Mouse (Mus musculus) CH12F3 (cell line): ENCODE data around the gene Hcar1.

Source experiments
- in situ Hi-C: fragments of 300-500 bp; cut with MboI; formaldehyde crosslinking; loops from 2 replicates; pipeline ENCODE4 v1.14.3; 2020; ENCODE audit warnings: low sequenced_read_pairs

Gene Hcar1

DNA sequence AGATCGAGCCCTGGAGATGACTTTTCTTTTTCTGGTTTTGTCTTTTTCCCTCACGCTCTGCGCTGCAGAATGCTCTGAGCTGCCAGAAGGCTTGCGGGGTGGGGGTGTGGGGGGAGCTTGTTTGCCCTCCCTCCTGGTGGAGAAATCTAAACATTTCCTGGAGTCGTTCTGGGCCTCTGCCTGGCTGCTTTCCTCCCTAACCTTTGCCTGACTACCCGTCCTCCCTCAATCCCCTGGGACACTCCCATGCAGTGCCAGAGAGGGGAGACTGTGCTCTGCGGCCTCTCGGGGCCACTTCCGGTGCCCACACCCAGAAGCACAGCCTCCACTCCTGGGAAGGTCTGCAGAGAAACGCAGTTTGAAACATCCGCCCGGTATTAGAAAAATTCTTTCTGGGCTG, at the start of gene Hcar1:
Gene Hcar1, minus strand, starts transcription at position 93 of the 400 bp plus-strand sequence.
- in situ Hi-C loops = no loop called here

GRCm38 (mm10) chr5:123927118-123927517, 47.3 kb upstream of the Hcar1 start, which contains the start of gene Gm43518:
TSS of gene Gm43518 (plus strand) at chr5:123927418.
- in situ Hi-C loops = no loop called here

DNA sequence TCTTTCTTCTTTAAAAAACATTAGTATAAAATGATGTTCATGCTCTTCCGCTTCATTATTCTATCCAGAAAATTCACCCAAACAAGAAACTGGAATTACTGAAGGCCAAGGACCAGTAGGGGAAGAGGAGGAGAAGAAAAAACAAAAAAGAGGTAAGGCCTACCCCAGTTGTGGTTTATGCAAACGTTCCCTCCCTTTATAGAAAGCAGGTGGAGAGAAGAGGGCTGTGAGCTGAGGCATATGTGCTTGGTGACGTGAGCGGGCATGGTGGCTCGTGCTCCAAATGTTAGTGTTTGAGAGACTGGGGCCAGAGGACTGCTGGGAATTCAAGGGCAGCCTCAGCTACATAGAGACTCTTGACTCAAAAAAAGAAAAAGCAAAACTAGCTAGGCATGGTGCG, 42.3 kb upstream of the Hcar1 start:
- in situ Hi-C loops = no loop called here

DNA sequence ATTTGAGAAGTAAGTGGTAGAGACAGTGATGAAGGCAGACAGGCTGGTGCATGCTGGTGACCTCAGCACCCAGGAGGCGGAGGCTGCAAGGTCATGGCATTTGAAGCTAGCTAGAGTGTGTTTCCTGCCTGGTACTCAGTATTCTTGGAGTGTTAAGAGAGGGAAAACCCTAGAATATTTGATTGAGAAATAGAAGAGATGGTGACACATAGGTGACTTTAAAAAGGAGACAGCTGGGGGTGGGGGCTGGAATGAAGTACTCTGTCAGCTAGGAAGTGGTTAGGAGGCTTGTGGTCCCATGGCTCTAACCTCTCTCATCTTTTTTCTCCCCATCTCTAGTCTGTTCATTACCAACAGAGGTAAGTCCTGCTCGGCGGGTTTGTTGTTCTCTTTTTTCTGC, 35.0 kb upstream of the Hcar1 start:
- in situ Hi-C loops = no loop called here

DNA sequence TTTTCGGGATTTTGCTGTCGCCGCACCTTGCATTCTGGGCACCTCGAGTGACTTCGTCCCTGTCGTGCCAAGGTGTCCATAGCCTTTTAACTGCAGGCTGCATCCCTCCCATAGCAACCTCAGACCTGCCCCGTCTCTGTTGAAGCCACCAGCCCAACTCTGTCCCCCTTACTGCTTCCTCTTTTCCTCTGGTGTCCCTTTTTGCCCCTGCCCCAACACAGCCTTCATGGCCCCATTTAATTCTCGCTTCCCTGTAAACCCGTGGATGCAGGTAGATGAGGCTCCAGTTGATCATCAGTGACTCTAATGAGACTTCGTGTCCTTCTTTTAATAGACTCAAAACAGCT, 27.8 kb upstream of the Hcar1 start:
- in situ Hi-C loops = no loop called here

GRCm38 (mm10) chr5:123906976-123907630, 27.3 kb upstream of the Hcar1 start, which contains the start of gene Denr:
TSS of gene Denr (plus strand) at chr5:123907175.
- in situ Hi-C loops = no loop called here

DNA sequence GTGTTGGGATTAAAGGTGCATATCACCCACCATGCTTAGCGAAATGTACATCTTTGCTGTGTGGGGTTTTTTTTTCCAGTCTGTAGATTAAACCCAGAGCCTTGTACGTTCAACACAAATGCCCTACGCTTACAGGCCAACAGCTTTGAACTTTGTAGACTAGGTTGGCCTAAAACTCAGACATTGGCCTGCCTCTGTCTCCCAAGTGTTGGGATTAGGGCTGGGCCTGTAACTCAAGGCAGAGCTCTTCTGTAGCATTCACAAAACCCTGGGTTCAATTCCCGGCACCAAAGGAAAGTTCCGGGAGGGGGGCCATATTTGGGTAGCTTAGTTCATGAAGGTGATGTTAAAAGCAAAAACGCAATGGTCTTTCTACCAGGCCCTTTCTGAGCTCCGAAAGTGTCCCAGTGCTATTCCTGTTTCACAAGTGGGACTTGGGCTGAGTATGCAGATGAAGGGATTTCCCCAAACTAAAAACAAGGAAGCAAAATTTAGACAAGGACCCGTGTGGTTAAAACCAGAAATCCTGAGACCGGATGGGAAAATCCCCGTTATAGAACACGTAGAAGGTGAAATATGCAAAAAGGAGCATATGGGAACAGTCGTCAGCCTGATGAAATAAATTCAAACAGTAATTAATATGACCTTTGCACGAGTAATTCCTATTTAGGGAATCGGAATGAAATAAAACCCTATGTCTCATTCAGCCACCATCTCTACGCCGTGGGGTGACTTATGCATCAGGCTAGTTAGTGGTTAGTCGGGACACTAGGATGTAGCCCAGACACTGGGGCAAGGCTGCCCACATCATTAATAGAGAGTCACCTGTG, 26.5 kb upstream of the Hcar1 start:
- in situ Hi-C loops = no loop called here

DNA sequence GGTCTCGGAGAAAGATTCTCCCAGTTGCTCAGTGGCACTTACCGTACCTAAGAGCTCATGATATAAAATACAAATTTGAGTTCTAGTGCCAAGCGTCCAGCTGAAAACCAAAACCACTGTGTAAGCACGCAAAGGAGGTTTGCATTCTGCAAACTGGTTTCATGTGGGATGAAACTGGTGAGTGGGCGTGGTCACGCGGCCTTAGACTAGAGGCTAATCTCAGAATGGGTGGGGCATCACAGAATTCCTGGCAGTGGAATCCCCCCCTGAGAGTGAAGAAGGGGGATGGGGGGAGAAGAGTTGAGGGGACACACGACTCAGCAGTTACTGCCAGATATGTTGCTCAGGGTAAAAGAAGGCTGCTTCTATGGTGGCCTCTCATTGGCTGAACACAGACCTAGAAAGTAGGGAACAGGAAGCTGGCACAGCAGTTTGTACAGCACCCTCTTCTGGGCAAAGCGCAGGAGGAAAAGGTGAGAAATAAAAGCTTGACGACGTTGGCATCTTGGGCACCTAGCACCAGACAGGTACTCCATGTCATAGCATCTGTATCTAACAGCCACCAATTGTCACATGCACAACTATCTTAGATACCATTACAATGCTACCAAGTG, 24.3 kb upstream of the Hcar1 start:
- in situ Hi-C loops = no loop called here

DNA sequence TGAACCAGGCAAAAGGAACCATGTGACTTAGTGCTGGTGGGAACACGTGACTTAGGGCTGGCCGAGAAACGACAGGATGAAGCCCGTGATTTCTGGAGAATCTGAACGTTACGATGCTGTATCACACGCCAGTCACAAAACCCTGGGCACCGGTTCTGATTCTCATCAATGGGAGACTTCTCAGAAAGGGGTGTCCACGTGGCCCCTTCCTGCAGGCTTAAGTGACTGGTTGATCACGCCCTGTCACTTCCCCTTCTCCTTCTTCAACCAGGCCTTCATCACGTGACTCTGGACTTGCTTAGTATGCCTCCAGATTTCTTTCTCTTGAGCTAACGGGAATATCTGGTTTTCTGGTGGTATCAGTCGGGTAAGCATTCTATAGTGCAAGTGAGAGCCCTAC, 17.5 kb upstream of the Hcar1 start:
- in situ Hi-C loops = no loop called here

- in situ Hi-C loops = no loop called here
Measured at GRCm38 (mm10) chr5:123896395-123896794, 16.6 kb upstream of the Hcar1 start.

DNA sequence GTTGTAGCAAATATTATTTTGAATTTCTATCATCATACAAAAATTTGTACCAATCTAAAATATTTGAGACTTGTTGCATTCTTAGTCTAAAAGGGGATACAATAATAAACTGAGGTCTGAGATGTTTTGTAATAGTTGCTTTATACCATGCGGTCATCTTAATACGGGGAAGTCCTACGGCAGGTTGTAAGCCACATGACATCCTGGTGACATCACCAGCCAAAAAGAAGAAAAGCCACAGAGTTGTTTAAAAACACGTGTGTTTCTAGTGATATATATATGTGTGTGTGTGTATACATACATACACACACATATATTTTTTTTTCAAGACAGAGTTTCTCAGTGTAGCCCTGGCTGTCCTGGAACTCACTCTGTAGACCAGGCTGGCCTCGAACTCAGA, 13.7 kb upstream of the Hcar1 start:
- in situ Hi-C loops = no loop called here

GRCm38 (mm10) chr5:123891669-123892068, 11.8 kb upstream of the Hcar1 start:
- in situ Hi-C loops = no loop called here

- in situ Hi-C loops = no loop called here
Measured at GRCm38 (mm10) chr5:123890987-123891386, 11.2 kb upstream of the Hcar1 start.

DNA sequence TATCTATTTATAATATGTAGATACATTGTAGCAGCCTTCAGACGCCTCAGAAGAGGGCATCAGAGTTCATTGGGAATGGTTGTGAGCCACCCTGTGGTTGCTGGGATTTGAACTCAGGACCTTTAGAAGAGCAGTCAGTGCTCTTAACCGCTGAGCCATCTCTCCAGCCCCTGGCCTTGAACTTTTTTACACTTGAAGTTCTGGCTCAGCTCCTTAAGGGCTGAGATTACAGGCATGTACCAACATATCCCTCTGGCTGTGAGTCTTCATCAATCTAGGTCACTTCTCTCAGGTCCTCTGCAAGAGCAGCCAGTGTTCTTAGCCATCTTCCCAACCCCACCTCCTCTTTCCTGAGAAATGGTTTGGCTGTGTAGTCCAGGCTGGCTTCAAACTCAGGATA, 10.5 kb upstream of the Hcar1 start:
- in situ Hi-C loops = no loop called here

GRCm38 (mm10) chr5:123886365-123886764, 6.5 kb upstream of the Hcar1 start:
- in situ Hi-C loops = no loop called here

- in situ Hi-C loops = no loop called here
Measured at GRCm38 (mm10) chr5:123884332-123884731, 4.5 kb upstream of the Hcar1 start.

DNA sequence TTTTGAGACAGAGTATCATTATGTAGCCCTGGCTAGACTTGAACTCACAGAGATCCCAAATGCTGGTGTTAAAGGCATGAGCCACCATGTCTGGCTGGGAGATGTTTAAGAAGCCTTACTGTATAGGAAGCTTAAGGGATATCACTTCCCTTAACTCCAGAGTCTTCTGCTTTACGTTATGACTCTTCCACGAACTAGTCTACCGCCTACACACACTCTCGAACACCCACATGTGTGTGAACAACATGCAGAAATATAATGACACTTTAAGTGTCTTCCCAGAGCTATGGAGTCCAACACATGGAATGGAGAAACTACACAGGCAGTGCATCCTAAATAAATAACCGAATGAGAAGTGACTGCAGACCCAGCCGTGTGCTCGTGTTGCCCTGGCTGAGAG, 4.1 kb upstream of the Hcar1 start:
- in situ Hi-C loops = no loop called here

- in situ Hi-C loops = no loop called here
Measured at GRCm38 (mm10) chr5:123880778-123881177, 958 bp upstream of the Hcar1 start.

GRCm38 (mm10) chr5:123878056-123878455, 1.8 kb downstream of the Hcar1 start:
- in situ Hi-C loops = no loop called here

DNA sequence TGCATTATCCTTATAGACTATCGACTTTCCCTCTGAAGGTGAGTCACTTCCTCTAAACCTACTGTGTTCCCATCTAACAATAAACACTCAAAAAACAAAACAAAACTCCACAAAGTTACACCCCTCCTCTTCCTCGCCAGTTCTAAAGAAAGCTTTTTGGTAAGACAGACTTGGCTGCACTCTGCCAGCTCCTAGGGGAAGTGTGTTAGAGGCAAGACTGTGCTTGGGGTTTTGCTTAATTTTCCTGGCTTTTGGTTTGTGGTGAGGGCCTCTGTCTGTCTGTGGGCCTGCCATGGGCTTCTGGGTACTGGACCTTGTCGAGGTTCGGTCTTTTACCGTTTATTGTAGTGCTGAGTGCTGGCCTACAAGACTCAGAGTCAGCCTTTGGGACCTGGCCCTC, 5.6 kb downstream of the Hcar1 start:
- in situ Hi-C loops = no loop called here

GRCm38 (mm10) chr5:123869615-123870014, 10.2 kb downstream of the Hcar1 start:
- in situ Hi-C loops = no loop called here

GRCm38 (mm10) chr5:123866457-123866856, 13.4 kb downstream of the Hcar1 start:
- in situ Hi-C loops = no loop called here
